Mouse (Mus musculus): ENCODE results near the gene Hcrt.

Hcrt gene

GRCm38 (mm10) chr11:100762831-100763230, at the start of gene Hcrt:
Gene Hcrt (minus strand): TSS chr11:100762931.
- no peak for DNase-seq (ENCODE audit: low spot score in 2 of 2)

GRCm38 (mm10) chr11:100811132-100811531, 48.4 kb upstream of the Hcrt start:
- no peak for DNase-seq (ENCODE audit: low spot score in 2 of 2)

GRCm38 (mm10) chr11:100810516-100810915, 47.8 kb upstream of the Hcrt start:
- no peak for DNase-seq (ENCODE audit: low spot score in 2 of 2)

GRCm38 (mm10) chr11:100806380-100807305, 43.9 kb upstream of the Hcrt start:
- no peak for DNase-seq (ENCODE audit: low spot score in 2 of 2)

GRCm38 (mm10) chr11:100805535-100805934, 42.8 kb upstream of the Hcrt start:
- no peak for DNase-seq (ENCODE audit: low spot score in 2 of 2)

GRCm38 (mm10) chr11:100804409-100804808, 41.7 kb upstream of the Hcrt start:
- DNase-seq (ENCODE audit: low spot score in 2 of 2) = no peak

- DNase-seq (ENCODE audit: low spot score in 2 of 2) = no peak
Observed at GRCm38 (mm10) chr11:100799426-100799825, 36.7 kb upstream of the Hcrt start.

- DNase-seq (ENCODE audit: low spot score in 2 of 2) = no peak
Observed at GRCm38 (mm10) chr11:100796585-100796984, 33.9 kb upstream of the Hcrt start.

GRCm38 (mm10) chr11:100795386-100795785, 32.7 kb upstream of the Hcrt start:
- DNase-seq (ENCODE audit: low spot score in 2 of 2) = no peak

GRCm38 (mm10) chr11:100791457-100792049, 28.8 kb upstream of the Hcrt start:
- DNase-seq (ENCODE audit: low spot score in 2 of 2) = no peak

- peak in 1 of 2 experiments; percentile 32 for DNase-seq (ENCODE audit: low spot score in 2 of 2)
Observed at GRCm38 (mm10) chr11:100790644-100791043, 27.9 kb upstream of the Hcrt start.

GRCm38 (mm10) chr11:100789702-100790101, 27.0 kb upstream of the Hcrt start:
- DNase-seq (ENCODE audit: low spot score in 2 of 2) = no peak

- DNase-seq (ENCODE audit: low spot score in 2 of 2) = no peak
Observed at GRCm38 (mm10) chr11:100785774-100786173, 23.0 kb upstream of the Hcrt start.

- no peak for DNase-seq (ENCODE audit: low spot score in 2 of 2)
Observed at GRCm38 (mm10) chr11:100784286-100784685, 21.6 kb upstream of the Hcrt start.

GRCm38 (mm10) chr11:100782568-100782967, 19.8 kb upstream of the Hcrt start:
- no peak for DNase-seq (ENCODE audit: low spot score in 2 of 2)

- DNase-seq (ENCODE audit: low spot score in 2 of 2) = no peak
Observed at GRCm38 (mm10) chr11:100781763-100782475, 19.2 kb upstream of the Hcrt start.

- no peak for DNase-seq (ENCODE audit: low spot score in 2 of 2)
Observed at GRCm38 (mm10) chr11:100780247-100780646, 17.5 kb upstream of the Hcrt start.

- no peak for DNase-seq (ENCODE audit: low spot score in 2 of 2)
Observed at GRCm38 (mm10) chr11:100778069-100778468, 15.3 kb upstream of the Hcrt start.

GRCm38 (mm10) chr11:100775921-100776320, 13.2 kb upstream of the Hcrt start:
- no peak for DNase-seq (ENCODE audit: low spot score in 2 of 2)

- no peak for DNase-seq (ENCODE audit: low spot score in 2 of 2)
Observed at GRCm38 (mm10) chr11:100774261-100774660, 11.5 kb upstream of the Hcrt start.

GRCm38 (mm10) chr11:100770646-100771408, 8.1 kb upstream of the Hcrt start, which contains the start of gene Ghdc:
Gene Ghdc (minus strand): TSS chr11:100770957.
- peak; percentile 82 to 88 for DNase-seq (ENCODE audit: low spot score in 2 of 2)

- DNase-seq (ENCODE audit: low spot score in 2 of 2) = no peak
Observed at GRCm38 (mm10) chr11:100769980-100770379, 7.2 kb upstream of the Hcrt start.

Data from right cerebral cortex, adult 2 months (tissue).